Mouse (Mus musculus): Measurements from ENCODE around the gene Pnpla1. TPM values are rescaled to one million over a fixed set of nuclear protein-coding genes. Genes with fewer than 3 reads are reported as not detected.

Gene Pnpla1
- polyA plus RNA-seq, 1 experiment = not detected

GRCm38 (mm10) chr17:28936133-28936532 is 77.9 kb downstream of the Pnpla1 start:
- Histone ChIP-seq H3K4me1 (ENCODE audit: control insufficient read depth, insufficient read depth, low read length) (no peaks in the 10 kb centered on the region), H3K27me3 (ENCODE audit: control insufficient read depth, insufficient read depth, low read length, poor library complexity, severe bottlenecking) (no peaks in the 10 kb centered on the region), H3K4me3 (ENCODE audit: low read depth, low read length) (no peak overlapping the region), H3K27ac (ENCODE audit: insufficient read depth, low read length) (no peak overlapping the region), H3K36me3 (ENCODE audit: control insufficient read depth, insufficient read depth, low read length, poor library complexity, severe bottlenecking) (no peaks in the 10 kb centered on the region), H3K9ac (ENCODE audit: low read depth, poor library complexity, severe bottlenecking) (no peak overlapping the region), H3K9me3 (replicated peaks; ENCODE audit: control insufficient read depth, insufficient read depth, low read length, poor library complexity, severe bottlenecking) (peaks cover 20% of the 10 kb centered on the region)
- no peak for TF ChIP-seq POLR2A (IDR thresholded peaks at IDR 0.05; ENCODE audit: insufficient read depth, low read length)
- no peak for TF ChIP-seq EP300 (IDR thresholded peaks at IDR 0.05; ENCODE audit: insufficient read depth, low read depth, low read length)
- no peak for TF ChIP-seq CTCF (IDR thresholded peaks at IDR 0.05; ENCODE audit: low read depth, low read length)

DNA sequence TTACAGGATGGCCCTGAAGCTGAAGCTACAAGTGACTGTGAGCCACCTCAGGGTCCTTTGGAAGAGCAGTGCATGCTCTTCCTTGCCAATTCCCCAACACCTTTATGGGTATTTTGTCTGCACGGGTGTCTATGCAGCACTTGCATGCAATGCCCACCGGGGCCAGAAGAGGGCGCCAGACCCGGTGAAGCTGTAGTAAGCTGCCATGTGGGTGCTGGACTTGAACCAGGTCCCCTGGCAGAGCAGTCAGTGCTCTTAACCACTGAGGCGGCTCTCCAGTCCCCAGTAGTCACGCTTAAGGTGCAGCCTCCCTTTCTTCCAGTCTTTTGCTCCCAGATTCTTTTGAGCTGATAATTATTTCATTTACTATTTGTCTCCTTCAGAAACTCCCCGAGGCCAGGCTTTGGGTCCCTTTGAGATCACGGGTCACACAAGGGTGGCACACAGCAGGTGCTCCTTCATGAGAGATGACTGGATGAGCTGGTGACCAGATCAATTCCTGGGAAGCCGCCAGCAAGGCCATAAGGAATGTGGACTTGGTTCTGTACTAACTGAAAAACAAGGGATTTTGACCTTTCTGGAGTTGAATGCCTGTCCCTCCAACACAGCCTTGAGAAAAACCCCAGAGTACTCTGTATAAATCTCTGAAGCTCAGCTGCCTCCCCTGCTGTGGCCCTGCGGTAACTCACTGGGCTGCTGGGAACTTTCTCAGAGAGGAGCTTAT is 78.6 kb downstream of the Pnpla1 start:
- Histone ChIP-seq H3K9ac (ENCODE audit: low read depth, poor library complexity, severe bottlenecking) (no peak overlapping the region), H3K27me3 (ENCODE audit: control insufficient read depth, insufficient read depth, low read length, poor library complexity, severe bottlenecking) (no peaks in the 10 kb centered on the region), H3K36me3 (ENCODE audit: control insufficient read depth, insufficient read depth, low read length, poor library complexity, severe bottlenecking) (no peaks in the 10 kb centered on the region), H3K4me3 (ENCODE audit: low read depth, low read length) (no peak overlapping the region), H3K4me1 (ENCODE audit: control insufficient read depth, insufficient read depth, low read length) (no peaks in the 10 kb centered on the region), H3K27ac (ENCODE audit: insufficient read depth, low read length) (no peak overlapping the region), H3K9me3 (replicated peaks; ENCODE audit: control insufficient read depth, insufficient read depth, low read length, poor library complexity, severe bottlenecking) (peaks cover 20% of the 10 kb centered on the region)
- TF ChIP-seq POLR2A (IDR thresholded peaks at IDR 0.05; ENCODE audit: insufficient read depth, low read length) (no peak), CTCF (IDR thresholded peaks at IDR 0.05; ENCODE audit: low read depth, low read length) (no peak)

Other genes starting within 250 kb of the Pnpla1 start
- 244 and 277 TPM in 2 replicates for gene Srpk1, start 235.7 kb upstream of the Pnpla1 start, polyA plus RNA-seq (2011; ENCODE audit: insufficient read depth, insufficient read length, low read depth, missing spikeins)
- 1.2 and 2.3 TPM in 2 replicates for gene Slc26a8, start 168.2 kb upstream of the Pnpla1 start, polyA plus RNA-seq (2011; ENCODE audit: insufficient read depth, insufficient read length, low read depth, missing spikeins)
- 70.3 and 78.5 TPM in 2 replicates for gene Mapk14, start 167.1 kb upstream of the Pnpla1 start, polyA plus RNA-seq (2011; ENCODE audit: insufficient read depth, insufficient read length, low read depth, missing spikeins)
- 8.5 and 8.8 TPM in 2 replicates for gene AC170998.1, start 132.3 kb upstream of the Pnpla1 start, polyA plus RNA-seq (2011; ENCODE audit: insufficient read depth, insufficient read length, low read depth, missing spikeins)
- 49.0 and 50.7 TPM in 2 replicates for gene Mapk13, start 89.1 kb upstream of the Pnpla1 start, polyA plus RNA-seq (2011; ENCODE audit: insufficient read depth, insufficient read length, low read depth, missing spikeins)
- gene Brpf3, start 57.3 kb upstream of the Pnpla1 start, polyA plus RNA-seq (2011; ENCODE audit: insufficient read depth, insufficient read length, low read depth, missing spikeins) = 89.8 and 92.9 TPM in 2 replicates
- gene 4930539E08Rik, start 56.9 kb downstream of the Pnpla1 start, polyA plus RNA-seq (2011; ENCODE audit: insufficient read depth, insufficient read length, low read depth, missing spikeins) = 1.5 and 3.0 TPM in 2 replicates
- gene Pxt1, start 85.4 kb downstream of the Pnpla1 start, polyA plus RNA-seq (2011; ENCODE audit: insufficient read depth, insufficient read length, low read depth, missing spikeins) = 0.67 and 2.4 TPM in 2 replicates
- gene Kctd20, start 93.5 kb downstream of the Pnpla1 start, polyA plus RNA-seq (2011; ENCODE audit: insufficient read depth, insufficient read length, low read depth, missing spikeins) = 75.3 and 77.9 TPM in 2 replicates
- 171 TPM in 2 replicates for gene Stk38, start 149.6 kb downstream of the Pnpla1 start, polyA plus RNA-seq (2011; ENCODE audit: insufficient read depth, insufficient read length, low read depth, missing spikeins)
- gene Srsf3, start 174.2 kb downstream of the Pnpla1 start, polyA plus RNA-seq (2011; ENCODE audit: insufficient read depth, insufficient read length, low read depth, missing spikeins) = 541 and 557 TPM in 2 replicates
- 171 and 178 TPM in 2 replicates for gene Cdkn1a, start 232.6 kb downstream of the Pnpla1 start, polyA plus RNA-seq (2011; ENCODE audit: insufficient read depth, insufficient read length, low read depth, missing spikeins)

Data from ES-Bruce4 (cell line).